Mouse (Mus musculus) erythroblast, embryonic 14.5 days (primary cell): Measurements from ENCODE around the gene Plscr3.

Source experiments
- GATA1 ChIP-seq: IDR thresholded peaks from 2 replicates; pipeline ENCODE4 v1.6.1; 2012; ENCODE audit warnings: low read length, inconsistent platforms, mixed read lengths
- TAL1 ChIP-seq: IDR thresholded peaks from 3 replicates; pipeline ENCODE4 v1.6.1; 2012; ENCODE audit warnings: low read length, inconsistent platforms, mixed read lengths

- TF ChIP-seq GATA1 (no peak), TAL1 (no peak)
Measured at GRCm38 (mm10) chr11:69878399-69878798, 32.2 kb downstream of the Plscr3 start.
